Mouse (Mus musculus) kidney, embryonic 14.5 days (tissue): ENCODE results near the gene Osbpl7. TPM values are rescaled to one million over a fixed set of nuclear protein-coding genes. Genes with fewer than 3 reads are reported as not detected.

Experiments
- ATAC-seq: fragments of 200-750 bp; cut with Nextera tagmentation; 2 replicates; pipeline ENCODE4 v1.8.0; 2017; ENCODE audit warnings: moderate number of reproducible peaks, mild to moderate bottlenecking, moderate TSS enrichment, moderate library complexity; ENCODE audit not compliant: low FRiP score, low TSS enrichment
- H3K27ac ChIP-seq: fragments of 300-500 bp; sonication (generic); 2 replicates; pipeline ENCODE4 v1.5.1; 2014; ENCODE audit warnings: low read depth, mild to moderate bottlenecking, low read length, moderate library complexity, mixed read lengths
- H3K27me3 ChIP-seq: fragments of 300-500 bp; sonication (generic); 2 replicates; pipeline ENCODE4 v1.6.1; 2014; ENCODE audit warnings: mild to moderate bottlenecking, low read length; ENCODE audit not compliant: control insufficient read depth, insufficient read depth
- H3K36me3 ChIP-seq: fragments of 300-500 bp; sonication (generic); 2 replicates; pipeline ENCODE4 v1.6.1; 2014; ENCODE audit warnings: low read length, mixed read lengths; ENCODE audit not compliant: control insufficient read depth, insufficient read depth
- H3K4me1 ChIP-seq: fragments of 300-500 bp; sonication (generic); 2 replicates; pipeline ENCODE4 v1.6.1; 2014; ENCODE audit warnings: low read length, mixed read lengths; ENCODE audit not compliant: control insufficient read depth, insufficient read depth
- H3K4me2 ChIP-seq: fragments of 300-500 bp; sonication (generic); replicated peaks from 2 replicates; pipeline ENCODE4 v1.6.1; 2014; ENCODE audit warnings: low read depth, mild to moderate bottlenecking, low read length
- H3K4me3 ChIP-seq: fragments of 300-500 bp; sonication (generic); 2 replicates; pipeline ENCODE4 v1.5.1; 2014; ENCODE audit warnings: mild to moderate bottlenecking, low read length
- H3K9ac ChIP-seq: fragments of 300-500 bp; sonication (generic); 2 replicates; pipeline ENCODE4 v1.6.1; 2014; ENCODE audit warnings: low read depth, mild to moderate bottlenecking, low read length, moderate library complexity
- H3K9me3 ChIP-seq: fragments of 300-500 bp; sonication (generic); 2 replicates; pipeline ENCODE4 v1.6.1; 2016; ENCODE audit warnings: low read length; ENCODE audit not compliant: control insufficient read depth
- WGBS: fragments of 180-500 bp; shearing (Covaris S2); extraction: QIAGEN DNeasy Blood & Tissue Kit; methylation state at CpG from one replicate; pipeline ENCODE4 v1.1.7; 2014; 5-methylcytosine and 5-hydroxymethylcytosine counted together
- polyA plus RNA-seq: library from polyadenylated mRNA; unstranded; fragments of >200 nt; fragmentation: Nextera tagmentation; extraction: Ambion mirVana; gene quantifications from 2 replicates; pipeline ENCODE4 v1.2.1, GENCODE M21; 2014

Osbpl7 gene
- polyA plus RNA-seq, 1 experiment from 2014 or later = 5.1 TPM

DNA sequence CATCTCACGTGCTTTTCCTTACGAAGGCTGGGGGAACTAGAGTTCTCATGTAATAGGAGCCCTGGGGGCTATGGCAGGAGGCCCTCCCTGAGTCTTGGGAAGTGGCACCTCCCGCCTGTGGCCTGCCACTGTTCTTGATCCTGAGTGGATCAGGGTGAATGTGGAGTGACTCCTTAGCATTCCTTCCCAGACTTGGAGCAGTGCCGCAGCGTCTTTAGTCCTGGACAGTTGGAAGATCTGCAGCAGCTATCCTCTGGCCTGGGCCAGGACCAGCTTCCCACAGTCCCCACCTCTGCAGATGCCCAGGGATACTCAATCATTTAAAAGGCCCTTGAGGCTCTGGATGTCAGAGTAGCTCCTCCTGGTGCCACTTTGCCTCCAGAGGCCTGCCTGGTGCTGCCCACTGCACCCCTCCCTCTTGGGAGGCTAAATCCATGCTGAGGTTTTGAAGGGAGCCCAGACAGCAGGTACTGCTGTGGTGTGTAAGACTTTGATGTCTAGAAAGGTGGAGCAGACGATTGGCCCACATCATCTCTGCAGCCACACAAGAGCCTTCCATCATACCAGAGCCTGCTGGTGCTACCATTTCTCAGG is 839 bp upstream of the Osbpl7 start:
- Histone ChIP-seq H3K4me1 (peaks cover 13% of the 10 kb centered on the region), H3K36me3 (peaks cover 44% of the 10 kb centered on the region), H3K27me3 (no peaks in the 10 kb centered on the region), H3K9ac (no peak overlapping the region; the same call in 1 of the 2 replicates), H3K9me3 (no peaks in the 10 kb centered on the region), H3K27ac (no peak overlapping the region), H3K4me2 (no peak overlapping the region), H3K4me3 (no peak overlapping the region)
- ATAC-seq = no peak
- WGBS = 87% methylated on average over 6 of the region's 6 CpGs

DNA sequence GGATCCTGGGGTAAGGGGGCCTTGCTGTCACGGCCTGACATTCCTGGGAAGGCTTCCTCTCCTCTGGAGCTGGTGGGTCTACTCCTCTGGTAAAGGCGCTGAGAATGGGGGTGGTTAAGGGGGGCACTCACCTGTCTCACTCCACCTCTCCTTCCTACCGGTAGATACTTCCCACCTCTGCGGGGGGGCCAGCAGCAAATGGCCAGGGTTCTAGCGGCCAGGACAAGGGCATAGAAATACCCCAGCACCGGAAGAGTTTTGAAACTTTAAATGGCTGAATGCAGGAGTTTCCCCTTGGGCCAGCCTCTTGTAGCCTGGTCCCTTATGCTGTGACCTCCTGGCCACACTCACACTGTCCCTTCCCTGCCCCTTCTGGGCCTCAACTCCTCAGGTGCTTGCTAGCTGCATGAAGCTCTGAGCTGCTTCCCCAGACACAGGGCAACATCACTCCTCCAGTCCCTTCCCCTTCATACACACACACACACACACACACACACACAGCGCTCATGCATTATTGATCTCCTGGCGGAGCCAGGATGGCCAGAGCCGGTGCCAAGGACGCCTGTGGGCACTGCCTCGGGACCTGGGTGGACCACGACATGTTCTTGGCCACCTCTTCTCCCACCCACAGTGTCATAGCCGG is 637 bp downstream of the Osbpl7 start:
- Histone ChIP-seq H3K4me3 (peak overlapping the region; percentile 79), H3K36me3 (peaks cover 47% of the 10 kb centered on the region), H3K9ac (peak overlapping the region; percentile 77), H3K27me3 (no peaks in the 10 kb centered on the region), H3K4me2 (peak overlapping the region; percentile 85), H3K9me3 (no peaks in the 10 kb centered on the region), H3K27ac (no peak overlapping the region), H3K4me1 (peaks cover 13% of the 10 kb centered on the region)
- 28% methylated on average over 13 of the region's 13 CpGs for WGBS
- ATAC-seq = no peak

DNA sequence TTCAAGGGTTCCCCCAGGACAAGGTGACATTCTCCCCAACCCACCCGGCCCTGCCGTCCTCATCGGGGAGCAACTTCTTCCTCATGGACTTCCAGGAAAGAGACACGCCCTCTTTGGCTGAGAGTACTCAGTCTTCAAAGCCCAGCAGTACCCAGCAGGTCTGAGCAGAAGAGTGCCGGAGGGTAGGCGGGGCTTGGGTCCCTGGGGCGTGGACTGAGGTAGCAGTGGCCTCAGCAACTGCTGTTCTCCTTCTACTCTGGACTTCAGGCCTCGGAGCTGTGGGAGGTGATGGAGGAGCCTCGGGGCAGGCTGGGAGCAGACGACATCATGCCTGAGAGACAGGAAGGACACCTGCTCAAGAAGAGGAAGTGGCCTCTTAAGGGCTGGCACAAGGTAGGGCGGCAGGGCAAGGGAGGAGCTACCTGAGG is 1.8 kb downstream of the Osbpl7 start:
- H3K27me3 ChIP-seq = no peaks in the 10 kb centered on the region
- H3K36me3 ChIP-seq = peaks cover 46% of the 10 kb centered on the region
- H3K4me3 ChIP-seq = no peak overlapping the region
- H3K9ac ChIP-seq = no peak overlapping the region
- H3K4me2 ChIP-seq = 0 out of 2 replicates have a peak overlapping the region, but pooled peaks have one; percentile 15
- H3K9me3 ChIP-seq = no peaks in the 10 kb centered on the region
- H3K27ac ChIP-seq = no peak overlapping the region
- ATAC-seq = no peak
- H3K4me1 ChIP-seq = peaks cover 13% of the 10 kb centered on the region
- 23% methylated on average over 11 of the region's 11 CpGs for whole genome bisulfite sequencing

DNA sequence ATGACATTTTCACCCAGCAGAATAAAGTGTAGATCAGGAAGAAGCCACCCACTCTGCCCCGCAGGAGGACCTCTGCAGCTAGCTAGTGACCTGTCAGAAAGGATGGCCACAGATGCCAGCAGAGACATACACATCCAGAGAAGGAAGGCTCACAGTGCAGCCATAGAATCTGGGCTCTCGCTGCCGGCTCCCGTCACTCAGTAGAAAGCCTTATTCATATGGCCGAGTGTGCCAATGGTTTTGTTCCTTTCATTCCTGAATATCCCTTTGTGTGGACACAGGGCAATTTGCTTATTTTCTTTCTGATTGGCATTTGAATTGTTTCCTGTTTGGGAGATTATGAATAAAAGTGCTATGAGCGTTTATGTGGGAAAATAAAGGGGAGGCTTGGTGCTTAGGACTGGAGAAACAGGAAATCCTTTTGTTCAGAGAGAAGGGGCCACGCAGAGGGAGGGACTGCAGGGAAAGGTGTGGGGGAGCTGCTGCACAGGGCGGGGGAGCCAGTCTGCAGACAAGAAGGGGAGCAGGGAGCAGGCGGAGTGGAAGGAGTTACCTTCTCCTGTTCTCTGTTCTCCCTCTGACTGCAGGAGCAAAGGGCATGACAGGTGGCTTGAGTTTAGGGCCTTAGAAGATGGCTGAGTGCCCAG is 13.0 kb downstream of the Osbpl7 start:
- peaks cover 22% of the 10 kb centered on the region for H3K36me3 ChIP-seq
- H3K27ac ChIP-seq = peak overlapping the region; percentile 60; the same call in 1 of the 2 replicates
- ATAC-seq = no peak
- 0 out of 2 replicates have a peak overlapping the region, but pooled peaks have one; percentile 13 for H3K9ac ChIP-seq
- H3K4me1 ChIP-seq = no peaks in the 10 kb centered on the region; the same call in 1 of the 2 replicates
- H3K27me3 ChIP-seq = no peaks in the 10 kb centered on the region
- H3K4me2 ChIP-seq = no peak overlapping the region
- 55% methylated on average over 9 of the region's 9 CpGs for WGBS
- H3K4me3 ChIP-seq = no peak overlapping the region
- no peaks in the 10 kb centered on the region for H3K9me3 ChIP-seq

DNA sequence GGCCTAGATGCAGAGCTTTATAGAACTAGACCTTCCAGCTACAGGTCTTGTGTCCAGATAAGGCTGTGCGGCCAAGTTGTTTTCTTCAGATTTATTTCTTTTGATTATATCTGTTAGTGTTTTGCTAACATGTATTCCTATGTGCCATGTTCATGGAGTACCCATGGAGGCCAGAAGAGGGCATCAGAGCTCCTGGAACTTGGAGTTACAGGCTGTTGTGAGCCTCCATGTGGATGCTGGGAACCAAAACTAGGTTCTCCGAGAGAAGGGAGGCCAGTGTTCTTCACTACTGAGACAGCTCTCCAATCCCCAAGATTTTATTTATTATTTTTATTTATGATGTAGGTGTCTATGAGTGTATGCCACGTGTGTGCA is 13.5 kb downstream of the Osbpl7 start:
- ATAC-seq = no peak
- no peak overlapping the region for H3K4me3 ChIP-seq
- H3K9ac ChIP-seq = no peak overlapping the region
- no peaks in the 10 kb centered on the region; the same call in 1 of the 2 replicates for H3K4me1 ChIP-seq
- peaks cover 22% of the 10 kb centered on the region for H3K36me3 ChIP-seq
- no peaks in the 10 kb centered on the region for H3K9me3 ChIP-seq
- H3K27ac ChIP-seq = peak overlapping the region; percentile 60; the same call in 1 of the 2 replicates
- H3K27me3 ChIP-seq = no peaks in the 10 kb centered on the region
- no peak overlapping the region for H3K4me2 ChIP-seq
- 76% methylated on average over 3 of the region's 3 CpGs for WGBS

DNA sequence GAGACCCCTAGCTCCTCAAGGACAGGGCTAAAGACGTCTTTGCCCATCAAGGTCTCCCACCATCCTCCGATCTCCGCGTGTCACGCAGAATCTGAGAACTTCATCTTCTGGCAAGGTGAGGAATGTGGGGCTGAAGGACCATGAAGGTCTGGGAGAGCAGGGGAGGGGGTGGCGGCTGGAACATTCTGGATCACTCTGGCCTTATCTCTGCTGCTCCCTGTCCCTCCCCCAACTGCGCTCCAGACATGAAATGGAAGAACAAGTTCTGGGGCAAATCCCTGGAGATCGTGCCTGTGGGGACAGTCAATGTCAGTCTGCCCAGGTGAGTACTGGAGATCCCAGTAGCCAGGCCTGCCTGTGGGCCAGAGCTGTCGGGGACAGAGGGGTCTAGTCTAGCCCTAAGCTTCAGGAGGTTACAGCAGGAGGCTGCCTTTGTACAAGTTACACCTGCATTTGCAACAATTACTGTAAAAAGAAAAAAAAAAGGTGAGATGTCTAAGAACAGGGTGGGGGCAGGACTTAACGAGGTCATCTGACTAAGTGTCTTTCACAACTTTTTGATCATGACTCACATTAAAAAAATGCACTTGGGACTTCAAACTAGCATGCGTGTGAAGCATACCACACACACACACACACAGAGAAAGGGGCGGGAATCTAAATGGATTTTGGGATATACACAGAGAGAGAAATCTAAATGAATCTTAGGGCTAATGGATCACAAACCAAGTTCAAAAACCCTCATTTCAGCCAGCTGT is 15.3 kb downstream of the Osbpl7 start:
- no peak for ATAC-seq

DNA sequence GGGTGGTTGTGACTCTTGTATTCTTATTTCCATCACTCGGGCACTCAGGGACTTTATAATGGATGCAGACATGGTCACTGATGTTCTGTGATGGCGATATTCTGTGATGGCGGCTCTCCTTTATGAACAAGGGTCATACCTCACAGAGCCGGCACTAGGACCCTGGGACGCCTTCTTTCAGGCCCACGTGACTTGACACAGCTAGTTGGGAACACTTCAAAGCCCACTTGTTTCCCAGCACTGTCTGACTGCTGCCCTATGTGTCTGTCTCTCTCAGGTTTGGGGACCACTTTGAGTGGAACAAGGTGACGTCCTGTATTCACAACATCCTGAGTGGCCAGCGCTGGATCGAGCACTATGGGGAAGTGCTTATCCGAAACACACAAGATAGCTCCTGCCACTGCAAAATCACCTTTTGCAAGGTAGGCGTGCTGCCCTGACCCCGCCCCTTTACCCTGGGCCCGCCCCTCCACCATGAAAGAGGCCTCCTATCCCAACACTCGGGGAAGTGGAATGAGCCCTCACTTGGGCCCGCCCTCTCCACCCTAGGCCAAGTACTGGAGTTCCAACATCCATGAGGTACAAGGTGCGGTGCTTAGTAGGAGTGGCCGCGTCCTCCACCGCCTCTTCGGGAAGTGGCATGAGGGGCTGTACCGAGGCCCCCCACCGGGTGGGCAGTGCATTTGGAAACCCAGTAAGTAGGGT is 16.4 kb downstream of the Osbpl7 start:
- no peak overlapping the region for H3K4me2 ChIP-seq
- WGBS = 48% methylated on average over 22 of the region's 22 CpGs
- no peak for ATAC-seq
- no peak overlapping the region for H3K9ac ChIP-seq
- no peaks in the 10 kb centered on the region for H3K9me3 ChIP-seq
- H3K4me1 ChIP-seq = no peaks in the 10 kb centered on the region; the same call in 1 of the 2 replicates
- no peak overlapping the region for H3K4me3 ChIP-seq
- H3K36me3 ChIP-seq = peaks cover 4% of the 10 kb centered on the region; the same call in 1 of the 2 replicates
- no peaks in the 10 kb centered on the region for H3K27me3 ChIP-seq
- no peak overlapping the region for H3K27ac ChIP-seq

More for the DNA sequence above, 15.3 kb downstream of the Osbpl7 start:
- no peaks in the 10 kb centered on the region; the same call in 1 of the 2 replicates for H3K4me1 ChIP-seq
- H3K4me2 ChIP-seq = no peak overlapping the region
- H3K9me3 ChIP-seq = no peaks in the 10 kb centered on the region
- no peak overlapping the region for H3K9ac ChIP-seq
- 86% methylated on average over 12 of the region's 12 CpGs for WGBS
- peaks cover 11% of the 10 kb centered on the region; the same call in 1 of the 2 replicates for H3K36me3 ChIP-seq
- no peak overlapping the region for H3K4me3 ChIP-seq
- no peak overlapping the region for H3K27ac ChIP-seq
- no peaks in the 10 kb centered on the region for H3K27me3 ChIP-seq

DNA sequence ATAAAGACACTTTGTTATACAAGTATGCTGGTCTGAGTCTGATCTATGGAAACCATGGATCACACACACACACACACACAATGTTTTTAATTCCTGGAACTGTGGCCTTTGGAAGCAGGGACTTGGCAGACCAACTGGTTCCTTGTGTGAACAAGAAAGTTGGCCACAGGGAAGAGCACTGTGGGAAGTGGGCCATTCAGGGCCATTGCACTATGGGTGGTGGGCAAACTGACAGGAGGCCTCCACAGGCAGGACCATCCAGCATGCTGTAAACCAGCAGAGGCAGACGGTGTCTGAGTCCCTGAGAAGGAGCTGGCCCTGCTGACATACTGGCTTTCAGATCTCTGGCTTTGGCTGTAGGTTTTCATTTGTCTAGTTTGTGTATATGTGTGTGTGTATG is 18.9 kb downstream of the Osbpl7 start:
- Histone ChIP-seq H3K27me3 (no peaks in the 10 kb centered on the region), H3K4me2 (no peak overlapping the region), H3K4me1 (no peaks in the 10 kb centered on the region), H3K9ac (no peak overlapping the region), H3K4me3 (no peak overlapping the region), H3K36me3 (peaks cover 4% of the 10 kb centered on the region; the same call in 1 of the 2 replicates), H3K27ac (no peak overlapping the region), H3K9me3 (no peaks in the 10 kb centered on the region)
- WGBS = 50% methylated on average over 1 of the region's 1 CpGs
- ATAC-seq = no peak
